Mouse (Mus musculus): ENCODE data around the gene 2900011O08Rik. TPM values are rescaled to one million over a fixed set of nuclear protein-coding genes. Genes with fewer than 3 reads are reported as not detected.

Gene 2900011O08Rik
- polyA plus RNA-seq (2014; fragmentation: Nextera tagmentation; extraction: Ambion mirVana), result 6.8 and 8.5 TPM in 2 replicates

- peak; percentile 72 for ATAC-seq (ENCODE audit: insufficient number of reproducible peaks, low FRiP score, low TSS enrichment, low read depth)
- peak within 1 kb of the TSS; percentile 68 for H3K9ac ChIP-seq (ENCODE audit: low read length)
- H3K27me3 ChIP-seq (ENCODE audit: control insufficient read depth, insufficient read depth, low read length), result no peaks in the 10 kb centered on the region
- under 1% methylated on average over 31 of the region's 31 CpGs for WGBS
- no peak within 1 kb of the TSS for H3K27ac ChIP-seq (replicated peaks; ENCODE audit: low read depth, low read length)
- H3K36me3 ChIP-seq (ENCODE audit: control insufficient read depth, insufficient read depth, low read length), result no peaks in the 10 kb centered on the region
- H3K4me2 ChIP-seq (ENCODE audit: low read depth, severe bottlenecking), result peak within 1 kb of the TSS; percentile 86
- peak within 1 kb of the TSS; percentile 51 for H3K4me3 ChIP-seq (ENCODE audit: low read depth, low read length)
- peaks cover 2% of the 10 kb centered on the region; the same call in 1 of the 2 replicates for H3K4me1 ChIP-seq (ENCODE audit: control insufficient read depth, insufficient read depth, low read length)
- DNase-seq (ENCODE audit: low spot score), result peak; percentile 69
- no peaks in the 10 kb centered on the region for H3K9me3 ChIP-seq (ENCODE audit: control insufficient read depth, low read length)
These were observed at the start of gene 2900011O08Rik, which contains the start of gene Ifitm7 for GRCm38 (mm10) chr16:13986574-13987478. 2900011O08Rik (plus strand) TSS chr16:13986604. Ifitm7 (minus strand) TSS chr16:13986888.

- no peak overlapping the region for H3K27ac ChIP-seq (replicated peaks; ENCODE audit: low read depth, low read length)
These were observed 46.1 kb upstream of the 2900011O08Rik start for GRCm38 (mm10) chr16:13940139-13940846.

GRCm38 (mm10) chr16:13940847-13941395 lies 45.5 kb upstream of the 2900011O08Rik start:
- Histone ChIP-seq H3K4me1 (ENCODE audit: control insufficient read depth, insufficient read depth, low read length) (no peaks in the 10 kb centered on the region), H3K27ac (replicated peaks; ENCODE audit: low read depth, low read length) (no peak overlapping the region), H3K9ac (ENCODE audit: low read length) (peak overlapping the region; percentile 57), H3K9me3 (ENCODE audit: control insufficient read depth, low read length) (no peaks in the 10 kb centered on the region), H3K36me3 (ENCODE audit: control insufficient read depth, insufficient read depth, low read length) (no peaks in the 10 kb centered on the region), H3K4me2 (ENCODE audit: low read depth, severe bottlenecking) (peak overlapping the region; percentile 98), H3K27me3 (ENCODE audit: control insufficient read depth, insufficient read depth, low read length) (peaks cover 5% of the 10 kb centered on the region; the same call in 1 of the 2 replicates), H3K4me3 (ENCODE audit: low read depth, low read length) (peak overlapping the region; percentile 63)
- 3% methylated on average over 34 of the region's 34 CpGs for WGBS
- DNase-seq (ENCODE audit: low spot score) (no peak), ATAC-seq (ENCODE audit: insufficient number of reproducible peaks, low FRiP score, low TSS enrichment, low read depth) (peak; percentile 83)

More at GRCm38 (mm10) chr16:13940139-13940846, 46.1 kb upstream of the 2900011O08Rik start:
- Histone ChIP-seq H3K9ac (ENCODE audit: low read length) (peak overlapping the region; percentile 57), H3K9me3 (ENCODE audit: control insufficient read depth, low read length) (no peaks in the 10 kb centered on the region), H3K4me1 (ENCODE audit: control insufficient read depth, insufficient read depth, low read length) (no peaks in the 10 kb centered on the region), H3K27me3 (ENCODE audit: control insufficient read depth, insufficient read depth, low read length) (peaks cover 5% of the 10 kb centered on the region; the same call in 1 of the 2 replicates), H3K36me3 (ENCODE audit: control insufficient read depth, insufficient read depth, low read length) (no peaks in the 10 kb centered on the region), H3K4me3 (ENCODE audit: low read depth, low read length) (peak overlapping the region; percentile 63), H3K4me2 (ENCODE audit: low read depth, severe bottlenecking) (peak overlapping the region; percentile 98)
- ATAC-seq (ENCODE audit: insufficient number of reproducible peaks, low FRiP score, low TSS enrichment, low read depth), result peak; percentile 94
- DNase-seq (ENCODE audit: low spot score), result peak; percentile 79
- WGBS, result 5% methylated on average over 28 of the region's 28 CpGs

GRCm38 (mm10) chr16:13944178-13944577 lies 42.2 kb upstream of the 2900011O08Rik start:
- peaks cover 5% of the 10 kb centered on the region; the same call in 1 of the 2 replicates for H3K27me3 ChIP-seq (ENCODE audit: control insufficient read depth, insufficient read depth, low read length)
- no peaks in the 10 kb centered on the region for H3K4me1 ChIP-seq (ENCODE audit: control insufficient read depth, insufficient read depth, low read length)
- no peak overlapping the region for H3K4me2 ChIP-seq (ENCODE audit: low read depth, severe bottlenecking)
- no peaks in the 10 kb centered on the region for H3K36me3 ChIP-seq (ENCODE audit: control insufficient read depth, insufficient read depth, low read length)
- no peak overlapping the region for H3K9ac ChIP-seq (ENCODE audit: low read length)
- H3K9me3 ChIP-seq (ENCODE audit: control insufficient read depth, low read length), result no peaks in the 10 kb centered on the region
- ATAC-seq (ENCODE audit: insufficient number of reproducible peaks, low FRiP score, low TSS enrichment, low read depth), result no peak
- H3K27ac ChIP-seq (replicated peaks; ENCODE audit: low read depth, low read length), result no peak overlapping the region
- 46% methylated on average over 4 of the region's 4 CpGs for WGBS
- H3K4me3 ChIP-seq (ENCODE audit: low read depth, low read length), result no peak overlapping the region
- no peak for DNase-seq (ENCODE audit: low spot score)

- no peak for DNase-seq (ENCODE audit: low spot score)
These were observed 41.7 kb upstream of the 2900011O08Rik start for GRCm38 (mm10) chr16:13944752-13945151.

DNA sequence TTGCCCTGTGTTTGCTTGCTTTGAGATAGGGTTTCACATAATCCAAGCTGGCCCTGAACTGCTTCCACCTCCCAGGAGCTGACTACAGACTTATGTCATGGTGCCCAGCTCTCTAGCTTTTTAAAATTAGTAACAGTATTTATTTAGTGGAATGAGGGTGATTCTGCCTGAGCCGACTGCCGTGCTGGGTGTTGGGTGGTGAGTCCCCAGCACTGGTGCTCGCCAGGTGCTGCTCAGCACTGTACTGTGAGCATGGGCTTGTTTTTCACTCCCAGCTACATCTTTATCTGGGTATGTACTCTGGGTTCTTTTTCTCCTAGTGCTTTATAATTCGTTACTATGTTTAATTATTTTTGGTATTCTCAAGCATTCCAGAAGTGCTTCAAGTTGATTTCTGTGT lies 41.3 kb upstream of the 2900011O08Rik start:
- H3K4me3 ChIP-seq (ENCODE audit: low read depth, low read length), result no peak overlapping the region
- H3K9ac ChIP-seq (ENCODE audit: low read length), result no peak overlapping the region
- peaks cover 5% of the 10 kb centered on the region; the same call in 1 of the 2 replicates for H3K27me3 ChIP-seq (ENCODE audit: control insufficient read depth, insufficient read depth, low read length)
- no peaks in the 10 kb centered on the region for H3K4me1 ChIP-seq (ENCODE audit: control insufficient read depth, insufficient read depth, low read length)
- 82% methylated on average over 4 of the region's 4 CpGs for WGBS
- no peak overlapping the region for H3K27ac ChIP-seq (replicated peaks; ENCODE audit: low read depth, low read length)
- H3K4me2 ChIP-seq (ENCODE audit: low read depth, severe bottlenecking), result no peak overlapping the region
- no peaks in the 10 kb centered on the region for H3K9me3 ChIP-seq (ENCODE audit: control insufficient read depth, low read length)
- DNase-seq (ENCODE audit: low spot score), result no peak
- H3K36me3 ChIP-seq (ENCODE audit: control insufficient read depth, insufficient read depth, low read length), result no peaks in the 10 kb centered on the region
- no peak for ATAC-seq (ENCODE audit: insufficient number of reproducible peaks, low FRiP score, low TSS enrichment, low read depth)

More at GRCm38 (mm10) chr16:13944752-13945151, 41.7 kb upstream of the 2900011O08Rik start:
- Histone ChIP-seq H3K27me3 (ENCODE audit: control insufficient read depth, insufficient read depth, low read length) (peaks cover 5% of the 10 kb centered on the region; the same call in 1 of the 2 replicates), H3K4me1 (ENCODE audit: control insufficient read depth, insufficient read depth, low read length) (no peaks in the 10 kb centered on the region), H3K36me3 (ENCODE audit: control insufficient read depth, insufficient read depth, low read length) (no peaks in the 10 kb centered on the region), H3K9me3 (ENCODE audit: control insufficient read depth, low read length) (no peaks in the 10 kb centered on the region), H3K27ac (replicated peaks; ENCODE audit: low read depth, low read length) (no peak overlapping the region), H3K9ac (ENCODE audit: low read length) (no peak overlapping the region), H3K4me2 (ENCODE audit: low read depth, severe bottlenecking) (no peak overlapping the region), H3K4me3 (ENCODE audit: low read depth, low read length) (no peak overlapping the region)
- no peak for ATAC-seq (ENCODE audit: insufficient number of reproducible peaks, low FRiP score, low TSS enrichment, low read depth)
- WGBS, result 85% methylated on average over 5 of the region's 5 CpGs

- Histone ChIP-seq H3K9ac (ENCODE audit: low read length) (no peak overlapping the region), H3K4me1 (ENCODE audit: control insufficient read depth, insufficient read depth, low read length) (no peaks in the 10 kb centered on the region), H3K36me3 (ENCODE audit: control insufficient read depth, insufficient read depth, low read length) (no peaks in the 10 kb centered on the region), H3K9me3 (ENCODE audit: control insufficient read depth, low read length) (no peaks in the 10 kb centered on the region), H3K4me2 (ENCODE audit: low read depth, severe bottlenecking) (no peak overlapping the region), H3K4me3 (ENCODE audit: low read depth, low read length) (no peak overlapping the region), H3K27me3 (ENCODE audit: control insufficient read depth, insufficient read depth, low read length) (peaks cover 4% of the 10 kb centered on the region; the same call in 1 of the 2 replicates), H3K27ac (replicated peaks; ENCODE audit: low read depth, low read length) (no peak overlapping the region)
- no peak for ATAC-seq (ENCODE audit: insufficient number of reproducible peaks, low FRiP score, low TSS enrichment, low read depth)
- DNase-seq (ENCODE audit: low spot score), result no peak
- 96% methylated on average over 1 of the region's 1 CpGs for WGBS
These were observed 40.1 kb upstream of the 2900011O08Rik start for GRCm38 (mm10) chr16:13946306-13946705.

DNA sequence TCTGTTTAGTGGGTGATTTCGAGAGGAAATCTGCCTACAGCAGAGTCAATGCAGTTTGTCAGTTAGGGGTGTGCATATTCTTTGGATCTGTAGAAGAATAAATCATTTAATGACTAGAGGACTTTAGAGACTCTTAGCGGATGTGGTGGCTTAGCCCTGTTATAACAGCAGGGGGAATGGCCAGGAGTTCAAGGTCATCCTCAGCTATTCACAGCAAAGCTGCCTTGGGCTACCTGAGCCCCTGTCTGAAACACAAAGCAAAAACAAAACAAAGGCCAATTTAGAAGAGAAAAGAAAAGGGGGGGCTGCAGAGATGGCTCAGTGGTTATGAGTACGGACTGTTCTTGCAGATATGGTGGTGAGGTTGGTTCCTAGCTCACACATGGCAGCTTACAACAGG lies 35.2 kb upstream of the 2900011O08Rik start:
- no peak for ATAC-seq (ENCODE audit: insufficient number of reproducible peaks, low FRiP score, low TSS enrichment, low read depth)
- H3K36me3 ChIP-seq (ENCODE audit: control insufficient read depth, insufficient read depth, low read length), result no peaks in the 10 kb centered on the region

More for the DNA sequence above, 35.2 kb upstream of the 2900011O08Rik start:
- Histone ChIP-seq H3K4me3 (ENCODE audit: low read depth, low read length) (no peak overlapping the region), H3K4me2 (ENCODE audit: low read depth, severe bottlenecking) (no peak overlapping the region), H3K27me3 (ENCODE audit: control insufficient read depth, insufficient read depth, low read length) (no peaks in the 10 kb centered on the region), H3K4me1 (ENCODE audit: control insufficient read depth, insufficient read depth, low read length) (no peaks in the 10 kb centered on the region), H3K9me3 (ENCODE audit: control insufficient read depth, low read length) (no peaks in the 10 kb centered on the region), H3K9ac (ENCODE audit: low read length) (no peak overlapping the region), H3K27ac (replicated peaks; ENCODE audit: low read depth, low read length) (no peak overlapping the region)
- DNase-seq (ENCODE audit: low spot score), result no peak
- 77% methylated on average over 3 of the region's 3 CpGs for WGBS

Measured in limb, embryonic 11.5 days (tissue).